Mouse (Mus musculus) ES-Bruce4 (cell line): ENCODE data around the gene Notch4.

Source experiments
- CTCF ChIP-seq: IDR thresholded peaks from one replicate; pipeline ENCODE4 v1.8.1; 2011; ENCODE audit warnings: low read depth, low read length
- EP300 ChIP-seq: IDR thresholded peaks from 2 replicates; pipeline ENCODE4 v1.6.1; 2011; ENCODE audit warnings: low read depth, low read length; ENCODE audit not compliant: insufficient read depth
- POLR2A ChIP-seq: IDR thresholded peaks from one replicate; pipeline ENCODE4 v1.8.1; 2011; ENCODE audit warnings: low read length; ENCODE audit not compliant: insufficient read depth

DNA sequence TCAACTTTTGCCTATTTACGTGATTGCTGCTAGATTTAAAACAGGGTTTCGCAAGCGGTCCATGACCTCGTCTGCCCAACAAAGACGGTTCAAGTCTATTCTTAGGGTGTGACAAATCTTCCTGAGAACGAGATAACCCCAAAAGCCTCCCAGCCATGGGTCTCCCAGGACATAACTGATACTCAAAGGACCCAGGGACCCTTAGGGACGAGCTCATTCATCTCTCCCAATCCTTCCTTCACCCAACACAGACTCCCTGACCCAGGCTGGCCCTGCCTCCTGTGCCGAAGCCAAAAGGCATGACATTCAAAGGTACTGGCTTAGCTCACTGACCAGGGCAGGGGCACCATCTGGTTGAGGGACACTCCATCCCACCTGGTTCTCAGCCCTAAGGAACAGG lies 7.7 kb upstream of the Notch4 start:
- TF ChIP-seq CTCF: no peak
- TF ChIP-seq POLR2A: no peak
- no peak for TF ChIP-seq EP300
